Mouse (Mus musculus): ENCODE results near the gene Snapc3. TPM values are rescaled to one million over a fixed set of nuclear protein-coding genes. Genes with fewer than 3 reads are reported as not detected.

Gene Snapc3
- total RNA-seq, 2 experiments from 2014 or later, result 33.1 to 41.7 TPM

DNA sequence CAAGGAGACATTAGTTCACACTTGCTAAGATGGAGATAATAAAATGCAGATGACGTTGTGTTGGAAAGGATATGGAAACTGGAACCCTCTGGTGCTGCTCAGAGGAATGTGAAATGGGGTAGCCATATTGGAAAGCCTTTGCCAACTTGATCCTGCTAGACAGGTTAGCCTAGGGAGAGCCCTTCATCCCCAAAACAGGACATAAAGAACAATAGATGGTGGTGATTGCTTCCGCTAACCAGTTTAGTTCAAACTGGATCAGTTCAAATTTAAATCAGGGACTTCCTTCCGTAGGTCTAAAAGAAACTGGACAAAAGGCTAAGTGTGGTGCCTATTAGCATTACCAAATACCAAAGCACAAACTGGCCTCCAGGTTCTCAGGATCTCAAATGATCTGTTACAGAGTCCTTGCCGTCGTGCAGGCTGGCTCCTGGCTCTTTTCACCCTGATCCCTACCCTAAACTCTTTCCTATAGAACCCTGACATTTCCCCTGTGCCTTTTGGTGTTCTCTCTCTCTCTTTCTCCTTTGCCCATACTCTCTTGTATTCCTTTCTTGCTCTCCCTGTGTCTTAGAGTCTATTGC is 3.2 kb upstream of the Snapc3 start:
- no peak for DNase-seq (ENCODE audit: extremely low spot score in 1 of 2, low spot score in 1 of 2)

DNA sequence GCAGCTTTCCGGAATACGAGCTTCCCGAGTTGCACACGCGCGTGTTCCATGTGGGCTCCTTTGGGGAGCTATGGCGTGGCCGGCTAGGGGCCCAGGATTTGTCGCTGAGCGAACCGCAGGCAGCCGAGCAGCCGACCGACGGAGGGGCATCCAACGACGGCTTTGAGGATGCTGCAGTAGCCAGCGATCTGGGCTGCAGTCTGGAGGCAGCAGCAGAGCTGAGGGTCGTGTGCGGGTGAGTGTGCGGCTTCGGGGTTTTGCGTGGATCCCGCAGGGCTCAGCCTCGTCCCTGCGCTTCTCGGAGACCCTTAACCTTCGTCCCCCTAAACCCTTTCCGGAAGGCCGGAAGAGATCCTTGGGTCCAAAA is 279 bp downstream of the Snapc3 start:
- DNase-seq (ENCODE audit: extremely low spot score in 1 of 2, low spot score in 1 of 2), result no peak

DNA sequence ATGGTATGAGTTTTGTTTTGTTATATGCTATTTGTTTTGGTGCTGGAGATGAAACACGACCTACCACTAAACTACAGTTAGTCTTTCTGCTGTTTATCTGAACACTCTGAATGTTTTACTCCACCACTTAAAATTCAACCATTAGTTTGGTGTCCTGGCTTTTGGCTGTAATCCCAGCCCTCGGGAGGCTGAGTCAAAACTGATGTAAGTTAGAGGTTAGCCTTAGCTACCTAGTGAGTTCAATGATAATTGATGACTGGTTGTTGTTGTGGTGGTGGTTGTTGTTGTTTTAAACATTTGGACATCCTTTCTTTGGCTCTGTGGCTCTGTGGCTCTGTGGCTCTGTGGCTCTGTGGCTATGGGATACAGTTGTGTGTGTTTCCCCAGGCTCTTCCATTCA is 1.3 kb downstream of the Snapc3 start:
- DNase-seq (ENCODE audit: extremely low spot score in 1 of 2, low spot score in 1 of 2), result no peak

DNA sequence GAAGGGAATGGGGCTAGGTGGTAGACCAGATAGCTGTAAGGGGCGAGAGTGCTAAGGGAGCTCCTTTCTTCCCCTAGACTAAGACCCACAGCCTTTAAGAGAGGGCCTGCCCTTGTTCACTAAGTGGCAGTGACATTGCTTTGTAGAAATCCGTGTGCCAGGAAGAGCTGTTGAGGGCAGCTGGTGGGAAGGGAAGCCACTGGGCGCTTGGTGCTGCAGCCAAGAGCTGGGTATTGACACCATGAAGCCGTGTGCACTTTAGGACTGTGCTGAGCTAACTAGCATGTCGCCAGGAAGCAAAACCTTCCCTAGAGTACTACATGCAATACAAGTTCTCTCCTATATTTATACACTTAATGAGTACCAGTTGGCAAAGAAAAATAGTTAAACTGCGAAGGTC is 6.1 kb downstream of the Snapc3 start:
- DNase-seq (ENCODE audit: extremely low spot score in 1 of 2, low spot score in 1 of 2), result no peak

DNA sequence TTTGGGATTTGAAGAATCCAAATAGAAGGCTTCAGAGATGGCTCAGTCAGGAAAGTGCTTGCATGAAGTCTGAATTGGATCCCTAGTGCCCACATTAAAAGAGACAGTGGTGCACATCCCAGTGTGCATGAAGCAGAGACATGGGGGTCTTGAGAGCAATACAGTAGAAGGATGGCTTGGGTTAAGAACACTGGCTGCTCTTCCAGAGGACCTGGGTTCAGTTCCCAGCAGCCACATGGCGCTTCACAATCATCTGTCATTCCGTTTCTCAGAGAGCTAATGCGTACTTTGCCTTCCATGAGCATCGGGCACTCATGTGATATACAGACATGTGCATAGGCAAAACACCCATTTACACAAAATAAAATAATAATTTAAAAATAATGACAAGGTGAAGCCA is 7.6 kb downstream of the Snapc3 start:
- no peak for DNase-seq (ENCODE audit: extremely low spot score in 1 of 2, low spot score in 1 of 2)

DNA sequence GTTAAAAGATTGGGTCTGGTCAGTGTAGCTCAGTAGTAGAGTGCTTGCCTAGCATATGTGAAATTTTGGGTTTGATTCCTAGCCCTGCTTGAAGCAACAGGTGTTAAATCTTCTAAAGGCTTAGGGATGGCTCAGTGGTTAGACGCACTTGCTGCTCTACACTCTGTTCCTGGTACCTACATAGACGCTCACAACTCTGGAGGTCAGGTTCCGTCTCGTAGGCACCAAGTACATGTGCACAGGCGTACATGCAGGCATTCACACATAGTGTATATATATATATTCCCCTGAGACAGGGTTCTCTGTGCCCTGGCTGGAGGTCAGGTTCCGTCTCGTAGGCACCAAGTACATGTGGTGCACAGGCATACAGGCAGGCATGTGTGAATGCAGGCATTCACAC is 9.6 kb downstream of the Snapc3 start:
- no peak for DNase-seq (ENCODE audit: extremely low spot score in 1 of 2, low spot score in 1 of 2)

DNA sequence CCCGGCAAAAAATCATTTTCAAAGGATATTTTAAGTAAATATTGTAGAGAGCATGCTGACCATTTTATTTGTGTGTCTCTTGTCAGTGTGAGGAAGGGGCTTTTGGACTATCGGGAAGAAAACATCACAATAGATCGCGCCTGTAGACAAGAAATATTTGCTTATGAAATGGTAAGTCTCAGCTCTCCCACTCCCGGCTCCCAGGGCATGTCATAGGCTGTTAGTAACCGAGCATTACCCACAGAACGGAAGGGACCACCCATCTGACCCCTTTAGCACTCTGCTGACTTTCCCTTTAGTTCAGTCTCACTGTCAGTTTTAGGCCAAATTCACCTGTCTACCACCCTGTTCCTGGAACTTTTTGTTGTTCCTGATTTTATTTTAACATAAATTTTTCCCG is 10.2 kb downstream of the Snapc3 start:
- DNase-seq (ENCODE audit: extremely low spot score in 1 of 2, low spot score in 1 of 2), result no peak

DNA sequence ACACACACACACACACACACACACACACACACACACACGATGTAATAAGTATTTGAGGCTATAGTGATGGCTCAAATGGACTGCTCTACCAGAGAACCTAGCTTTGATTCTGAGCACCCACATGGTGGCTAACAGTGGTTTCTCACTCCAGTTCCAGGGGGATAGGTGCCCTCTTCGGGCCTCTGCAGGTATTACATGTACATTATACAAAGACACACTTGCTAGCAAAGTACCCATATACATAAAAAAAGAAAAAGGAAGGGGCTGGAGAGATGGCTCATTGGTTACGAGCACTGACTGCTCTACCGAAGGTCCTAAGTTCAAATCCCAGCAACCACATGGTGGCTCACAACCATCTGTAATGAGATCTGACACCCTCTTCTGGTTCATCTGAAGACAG is 11.3 kb downstream of the Snapc3 start:
- DNase-seq (ENCODE audit: extremely low spot score in 1 of 2, low spot score in 1 of 2), result no peak

DNA sequence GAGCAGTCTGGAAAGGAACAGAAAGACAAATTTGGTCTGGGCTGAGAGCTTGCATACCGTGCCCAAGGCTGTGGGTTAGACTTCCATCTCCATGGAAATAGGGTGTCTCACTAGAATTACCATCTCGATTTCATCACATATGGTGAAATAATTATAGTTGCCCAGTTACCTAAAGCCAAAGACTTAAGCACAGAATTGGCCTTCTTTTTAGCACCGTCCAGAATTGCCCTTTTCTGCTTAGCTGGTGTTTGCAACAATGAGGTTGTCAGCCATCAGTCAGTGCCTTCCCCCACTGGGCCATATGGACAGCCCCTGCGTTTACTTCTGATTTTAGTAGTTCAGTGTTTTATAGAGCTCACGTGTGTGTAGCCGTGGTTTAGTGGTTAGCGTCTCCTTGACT is 14.4 kb downstream of the Snapc3 start:
- DNase-seq (ENCODE audit: extremely low spot score in 1 of 2, low spot score in 1 of 2), result no peak

DNA sequence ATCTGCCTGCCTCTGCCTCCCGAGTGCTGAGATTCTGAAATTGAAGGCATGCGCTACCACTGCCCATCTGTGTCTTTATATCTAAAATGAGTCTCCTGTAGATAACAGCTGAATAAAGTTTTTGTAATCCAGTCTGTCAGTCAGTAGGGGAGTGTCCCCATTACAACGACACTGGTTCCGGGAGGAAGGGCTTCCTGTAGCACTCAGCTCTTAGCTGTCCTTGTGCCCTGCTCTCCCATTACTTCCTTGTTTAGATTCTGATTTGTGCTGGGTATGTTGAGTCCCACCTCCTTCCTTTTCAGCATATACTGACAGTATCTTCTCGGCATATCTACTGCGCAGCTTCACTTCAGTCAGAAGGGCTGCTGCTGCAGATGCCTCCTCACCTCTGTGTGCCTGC is 15.4 kb downstream of the Snapc3 start:
- no peak for DNase-seq (ENCODE audit: extremely low spot score in 1 of 2, low spot score in 1 of 2)

DNA sequence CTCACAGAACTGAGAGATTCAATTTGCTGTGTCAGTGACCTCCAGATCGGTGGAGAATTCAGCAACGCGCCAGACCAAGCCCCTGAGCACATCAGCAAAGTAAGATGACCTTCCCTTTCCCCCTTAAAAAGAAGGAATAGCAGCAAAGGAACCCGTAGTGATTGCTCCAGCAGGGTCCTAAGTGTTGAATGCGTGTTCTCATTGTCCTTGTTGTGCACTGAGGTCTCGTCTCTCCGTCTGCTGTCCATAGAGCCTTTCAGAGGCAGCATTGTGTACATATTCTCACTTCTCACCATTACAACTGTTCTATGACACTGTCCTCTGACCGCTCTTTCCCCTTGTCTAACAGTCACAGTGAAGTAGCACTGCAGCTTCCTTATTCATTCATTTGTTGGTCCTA is 18.9 kb downstream of the Snapc3 start:
- no peak for DNase-seq (ENCODE audit: extremely low spot score in 1 of 2, low spot score in 1 of 2)

DNA sequence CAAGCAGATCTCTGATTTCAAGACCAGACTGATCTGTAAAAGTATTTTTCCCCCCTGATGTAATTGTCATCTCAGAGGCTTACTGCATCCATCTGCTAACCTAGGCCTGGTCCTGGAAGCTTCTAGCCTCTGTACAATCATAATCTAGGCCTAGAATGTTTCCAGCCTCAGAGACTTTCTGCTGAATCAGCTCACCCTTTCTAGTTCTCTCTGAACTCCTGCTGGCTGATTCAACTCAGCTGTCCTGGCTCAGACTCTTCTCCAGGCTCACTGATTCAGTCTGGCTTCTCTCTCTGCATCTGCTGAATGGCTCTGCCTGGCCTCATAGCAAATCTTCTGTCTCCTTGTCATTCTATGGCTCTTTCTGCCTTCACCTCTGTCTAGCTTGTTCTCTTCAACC is 20.6 kb downstream of the Snapc3 start:
- DNase-seq (ENCODE audit: extremely low spot score in 1 of 2, low spot score in 1 of 2), result no peak

DNA sequence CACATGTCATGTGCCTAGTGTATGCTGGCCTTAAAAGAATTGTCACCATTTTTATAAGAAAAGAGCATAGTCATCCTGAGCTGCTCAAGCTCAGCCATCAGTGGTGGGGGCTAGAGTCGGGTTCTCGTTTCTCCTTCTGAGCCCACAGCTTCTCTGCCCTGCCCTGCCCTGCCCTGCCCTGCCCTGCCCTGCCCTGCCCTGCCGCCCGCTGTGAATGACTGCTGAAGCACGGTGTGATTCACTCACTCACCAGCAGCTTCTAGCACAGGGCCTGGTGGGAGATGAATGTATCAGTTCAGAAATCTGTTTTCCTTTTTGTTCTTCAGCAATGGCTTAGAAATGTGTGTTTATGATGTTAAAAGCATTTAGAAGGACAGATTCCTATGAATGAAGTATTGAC is 21.5 kb downstream of the Snapc3 start:
- no peak for DNase-seq (ENCODE audit: extremely low spot score in 1 of 2, low spot score in 1 of 2)

DNA sequence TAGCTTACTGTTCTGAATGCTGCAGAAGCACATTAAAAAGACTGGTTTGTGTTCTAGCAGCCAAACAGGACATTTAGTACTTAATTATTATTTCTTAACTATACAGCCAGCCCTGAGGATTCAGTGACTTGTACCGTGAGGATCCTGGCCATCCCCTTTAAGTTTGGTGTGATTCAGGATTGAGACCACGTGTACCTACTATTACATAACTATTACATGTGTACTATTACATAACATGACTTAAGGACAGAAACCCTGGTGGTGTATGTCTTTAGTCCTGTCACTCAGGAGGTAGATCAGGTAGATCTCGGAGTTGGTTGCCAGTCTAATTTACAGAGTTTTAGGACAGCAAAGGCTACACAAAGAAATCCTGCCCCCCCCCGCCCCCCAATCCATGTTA is 23.5 kb downstream of the Snapc3 start:
- DNase-seq (ENCODE audit: extremely low spot score in 1 of 2, low spot score in 1 of 2), result no peak

DNA sequence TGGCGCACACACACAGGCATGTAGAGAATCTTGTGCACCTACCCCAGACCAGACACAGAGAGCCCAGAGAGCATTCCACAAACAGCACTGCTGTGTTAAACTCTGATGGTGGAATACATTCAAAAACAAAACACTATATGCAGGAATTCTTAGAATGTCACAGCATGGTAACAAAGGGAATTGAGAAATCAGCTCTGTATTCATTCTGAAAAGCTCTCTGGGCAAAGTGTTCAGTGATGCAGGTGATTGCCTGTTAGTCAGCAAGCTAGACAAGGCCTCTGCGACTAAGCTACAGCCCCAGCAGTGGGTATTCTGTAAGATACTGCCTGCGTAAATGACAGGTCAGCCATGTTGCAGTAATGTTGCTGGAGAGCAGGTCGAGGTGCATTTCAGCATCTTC is 33.3 kb downstream of the Snapc3 start:
- no peak for DNase-seq (ENCODE audit: extremely low spot score in 1 of 2, low spot score in 1 of 2)

DNA sequence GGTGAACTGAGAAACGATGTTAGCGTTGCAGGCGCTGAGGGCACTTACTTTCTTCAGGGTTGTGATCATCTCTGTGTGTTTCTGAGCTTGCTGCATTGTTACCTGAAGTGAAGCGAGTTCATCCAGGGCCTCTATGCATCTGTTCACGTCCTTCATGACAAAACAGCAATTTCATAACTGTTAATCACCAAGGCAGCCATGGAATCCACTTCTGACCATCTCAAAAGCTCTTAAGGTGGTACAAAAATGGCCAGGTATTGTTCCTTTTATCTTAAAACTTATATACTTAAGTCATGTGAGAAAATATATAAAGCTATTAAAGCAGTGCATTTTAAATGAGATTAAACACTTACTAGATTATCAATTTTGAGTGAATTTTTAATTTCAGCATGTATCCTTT is 42.6 kb downstream of the Snapc3 start:
- no peak for DNase-seq (ENCODE audit: extremely low spot score in 1 of 2, low spot score in 1 of 2)

DNA sequence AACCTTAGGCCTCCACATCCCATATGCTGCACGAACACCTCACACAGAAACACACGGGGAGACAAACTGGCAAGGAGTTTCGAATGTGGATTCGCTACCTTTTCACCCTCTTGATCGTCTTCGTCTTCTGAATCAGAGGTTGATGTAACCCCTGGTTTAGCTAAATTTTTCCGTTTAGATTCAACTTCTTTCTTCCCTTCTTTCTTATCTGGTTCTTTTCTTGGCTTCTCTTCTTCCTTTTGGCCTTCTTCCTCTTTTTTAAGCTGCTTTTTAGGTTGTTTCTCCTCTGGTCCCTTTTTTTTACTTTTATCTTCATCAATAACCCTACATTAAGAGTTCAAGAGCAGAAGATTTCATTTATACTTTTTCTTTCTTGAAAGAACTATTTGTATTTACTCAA is 47.3 kb downstream of the Snapc3 start:
- no peak for DNase-seq (ENCODE audit: extremely low spot score in 1 of 2, low spot score in 1 of 2)

DNA sequence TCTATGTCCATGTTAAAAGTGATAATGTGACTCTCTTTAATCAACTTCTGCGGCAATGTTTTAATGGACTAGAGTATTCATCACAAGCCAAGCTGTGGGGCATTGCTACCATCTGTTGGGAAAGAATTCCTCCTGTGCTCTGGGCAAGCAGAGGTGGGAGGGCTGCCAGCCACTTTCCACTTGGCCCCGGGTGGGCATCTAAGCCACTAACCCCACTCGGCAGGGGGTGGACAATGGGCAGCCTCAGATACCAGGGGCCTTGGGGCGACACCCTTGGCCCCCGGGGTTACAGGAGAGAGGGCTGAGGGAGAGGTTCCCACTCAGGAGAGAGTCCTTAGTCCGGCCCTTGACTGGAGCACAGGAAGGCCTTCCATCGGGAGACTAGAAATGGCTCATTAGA is 50.1 kb downstream of the Snapc3 start:
- peak in 1 of 2 experiments; percentile 26 for DNase-seq (ENCODE audit: extremely low spot score in 1 of 2, low spot score in 1 of 2)

DNA sequence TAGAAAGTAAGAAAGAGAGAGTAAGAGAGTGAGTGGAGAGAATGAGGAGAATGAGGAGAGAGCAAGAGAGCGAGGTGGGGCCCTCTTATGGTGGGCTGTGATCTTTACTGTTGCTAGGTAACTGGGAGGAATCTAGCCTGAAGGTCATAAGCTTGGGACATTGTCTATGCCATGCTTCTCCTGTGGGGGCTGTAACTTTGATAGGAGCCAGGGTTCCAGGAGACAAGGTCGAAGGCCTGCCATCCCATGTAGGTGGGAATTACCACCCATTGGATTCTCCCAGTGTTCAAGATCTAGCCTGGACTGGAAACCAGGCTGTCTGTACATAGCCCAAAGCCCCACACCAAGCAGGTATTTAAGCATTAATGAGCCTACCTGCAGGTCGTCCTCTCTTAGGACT is 50.7 kb downstream of the Snapc3 start:
- DNase-seq (ENCODE audit: extremely low spot score in 1 of 2, low spot score in 1 of 2), result no peak

DNA sequence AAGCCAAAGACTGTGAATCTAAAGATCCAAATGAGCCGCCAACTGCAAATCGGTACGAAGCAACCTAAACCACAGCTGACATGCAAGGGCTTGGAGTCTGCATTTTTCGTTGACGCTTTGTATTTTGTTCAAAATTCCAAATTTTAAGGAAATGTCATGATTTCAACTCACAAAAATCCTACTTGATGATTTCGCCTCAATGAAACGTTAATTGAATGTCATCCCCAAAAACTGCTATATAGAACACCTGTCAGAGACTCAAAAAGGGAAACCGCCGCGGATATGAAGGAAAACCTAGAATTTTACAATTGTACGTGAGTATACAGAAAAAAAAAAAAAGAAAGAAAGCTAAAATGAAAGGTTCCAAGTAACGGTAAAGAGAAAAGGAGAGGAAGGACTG is 67.7 kb downstream of the Snapc3 start:
- no peak for DNase-seq (ENCODE audit: extremely low spot score in 1 of 2, low spot score in 1 of 2)

DNA sequence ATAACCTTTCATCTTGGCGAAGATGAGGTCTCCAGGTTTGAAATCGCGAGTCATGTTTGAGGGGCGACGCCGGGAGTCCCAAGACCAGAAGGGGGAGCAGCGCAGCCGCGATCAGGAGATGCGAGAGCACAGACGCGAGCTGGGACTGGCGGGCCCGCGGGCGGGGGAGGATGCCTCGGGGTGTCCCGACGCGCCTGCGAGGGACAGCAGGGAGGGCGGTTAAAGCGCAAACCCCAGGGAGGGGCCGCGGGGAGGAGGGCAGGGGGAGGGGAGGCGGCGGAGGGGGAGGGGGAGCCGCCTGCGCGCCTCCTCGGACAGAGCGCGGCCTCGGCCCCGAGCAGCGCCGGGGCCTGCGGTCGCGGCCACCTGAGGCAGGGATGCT is 68.2 kb downstream of the Snapc3 start:
- DNase-seq (ENCODE audit: extremely low spot score in 1 of 2, low spot score in 1 of 2), result peak; percentile 79 to 83

DNA sequence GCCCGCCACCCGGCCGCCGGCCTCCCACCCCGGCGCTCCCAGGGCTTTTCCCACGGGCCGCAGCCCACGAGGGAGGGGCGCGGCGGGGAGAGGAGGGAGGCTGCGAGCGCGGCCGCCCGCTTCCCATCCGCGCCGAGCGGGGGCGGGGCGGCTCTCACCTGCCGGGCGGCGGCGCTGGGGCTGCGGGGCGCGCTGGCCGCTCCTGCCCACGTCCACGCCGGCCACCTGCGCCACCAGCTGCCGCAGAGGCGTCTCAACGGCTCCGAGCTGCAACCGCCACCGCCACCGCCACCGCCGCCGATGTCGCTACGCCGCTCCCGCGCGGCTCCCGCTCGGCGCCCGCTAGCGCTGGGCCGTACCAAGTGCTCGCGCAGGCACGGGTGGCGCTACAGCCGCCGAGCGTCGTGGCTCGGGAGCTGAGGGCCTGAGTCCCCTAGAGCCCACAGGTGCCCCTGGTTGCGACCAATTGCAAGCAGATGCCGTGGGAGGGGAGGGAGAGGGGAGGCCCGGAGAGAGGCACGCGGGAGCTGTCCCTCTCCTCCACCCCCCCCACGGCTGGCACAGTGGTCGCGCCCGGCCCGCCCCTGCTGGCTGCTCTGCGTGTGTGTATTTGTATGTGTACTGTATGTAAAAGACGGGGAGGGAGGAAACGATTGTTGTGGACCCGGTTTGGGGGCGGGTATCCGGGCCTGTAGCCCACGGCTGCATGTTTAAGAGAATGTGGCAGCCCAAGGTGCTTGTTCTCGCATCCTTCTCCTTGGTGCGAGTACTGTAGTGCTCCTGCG is 68.8 kb downstream of the Snapc3 start, which contains the start of gene Psip1:
Gene Psip1, minus strand, starts transcription at position 343 of the 785 bp plus-strand sequence.
- DNase-seq (ENCODE audit: extremely low spot score in 1 of 2, low spot score in 1 of 2), result peak; percentile 92 to 95
